Mouse (Mus musculus): Measurements from ENCODE around the gene Mre11a. TPM values are rescaled to one million over a fixed set of nuclear protein-coding genes. Genes with fewer than 3 reads are reported as not detected.
A peak's percentile ranks its signal among the peaks of the same experiment; 100 is the strongest.
"Not testable (repeated sequence)": the region's sequence is repeated elsewhere in the genome, so short reads cannot be mapped to it uniquely, and the experiment has no call there.

Mre11a gene
- total RNA-seq, 2 experiments from 2014 or later: 9.8 to 10.9 TPM

- DNase-seq (ENCODE audit: extremely low spot score in 1 of 2, low spot score in 1 of 2): no peak
Measured at GRCm38 (mm10) chr9:14864726-14865125, 80.3 kb downstream of the Mre11a start.

DNA sequence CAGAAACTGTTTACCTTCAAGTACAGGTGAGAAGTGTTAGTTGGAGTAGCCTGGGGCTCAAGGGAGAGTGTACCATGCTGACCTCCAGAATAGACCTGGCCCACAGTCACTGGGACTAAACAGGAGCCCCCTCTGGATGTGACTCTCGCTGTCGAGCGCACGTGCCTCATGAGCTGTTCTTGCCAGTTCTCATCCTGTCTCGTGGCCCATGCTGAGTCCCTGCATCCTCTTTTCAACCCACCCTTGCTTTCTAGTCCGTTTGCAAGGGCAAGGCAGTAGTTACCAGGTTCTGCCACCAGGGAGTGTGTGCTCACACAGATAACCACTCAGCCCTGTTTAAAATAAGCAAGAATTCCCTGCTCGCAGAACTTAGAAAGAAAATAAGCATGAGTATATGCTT is 82.5 kb downstream of the Mre11a start:
- peak; percentile 35 to 64 for DNase-seq (ENCODE audit: extremely low spot score in 1 of 2, low spot score in 1 of 2)

DNA sequence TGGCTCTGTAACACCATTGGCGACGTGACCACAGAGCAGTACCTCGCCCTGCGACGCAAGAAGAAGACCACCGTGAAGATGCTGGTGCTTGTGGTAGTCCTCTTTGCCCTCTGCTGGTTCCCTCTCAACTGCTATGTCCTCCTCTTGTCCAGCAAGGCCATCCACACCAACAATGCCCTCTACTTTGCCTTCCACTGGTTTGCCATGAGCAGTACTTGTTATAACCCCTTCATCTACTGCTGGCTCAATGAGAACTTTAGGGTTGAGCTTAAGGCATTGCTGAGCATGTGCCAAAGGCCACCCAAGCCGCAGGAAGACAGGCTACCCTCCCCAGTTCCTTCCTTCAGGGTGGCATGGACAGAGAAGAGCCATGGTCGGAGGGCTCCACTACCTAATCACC is 83.9 kb downstream of the Mre11a start:
- DNase-seq (ENCODE audit: extremely low spot score in 1 of 2, low spot score in 1 of 2): no peak

DNA sequence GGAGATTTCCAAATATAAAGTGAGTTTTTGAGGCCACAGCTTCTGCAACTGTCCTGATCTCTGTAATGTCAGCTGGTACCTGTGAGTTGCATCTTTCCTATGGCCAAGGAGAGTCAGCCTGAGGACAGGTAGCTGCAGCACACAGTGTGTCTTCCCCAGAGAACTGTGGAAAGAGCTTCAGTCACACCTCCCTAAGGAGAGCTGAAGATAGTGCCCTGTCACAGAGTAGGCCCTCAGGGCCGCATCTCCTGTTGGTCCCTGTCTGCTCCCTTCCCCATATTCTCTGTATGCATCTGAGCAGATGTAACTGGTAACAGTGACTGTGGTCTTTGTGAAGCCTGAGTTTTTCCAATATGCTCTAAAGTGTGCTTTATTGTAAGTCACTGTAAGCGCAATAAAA is 85.9 kb downstream of the Mre11a start:
- no peak for DNase-seq (ENCODE audit: extremely low spot score in 1 of 2, low spot score in 1 of 2)

DNA sequence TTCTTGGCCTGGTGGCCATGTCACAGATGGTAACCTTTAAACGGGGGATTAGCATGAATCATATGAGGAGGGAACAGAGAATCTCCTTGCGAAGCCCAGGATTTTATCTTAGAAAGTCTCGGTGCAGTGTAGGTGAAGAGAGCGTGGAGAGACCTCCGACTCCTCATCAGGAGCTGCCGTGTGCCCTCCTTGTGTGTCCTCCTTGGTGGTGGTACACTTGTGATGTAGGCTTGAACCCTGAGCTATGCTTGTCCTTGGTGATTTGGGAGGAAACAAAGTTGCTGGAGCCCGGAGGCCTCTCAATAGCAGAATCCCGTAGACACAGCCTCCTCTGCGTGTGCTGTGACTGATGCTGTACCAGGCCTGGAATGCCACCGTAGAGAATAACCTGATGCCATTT is 86.3 kb downstream of the Mre11a start:
- no peak for DNase-seq (ENCODE audit: extremely low spot score in 1 of 2, low spot score in 1 of 2)

GRCm38 (mm10) chr9:14871536-14871935 is 87.1 kb downstream of the Mre11a start:
- DNase-seq (ENCODE audit: extremely low spot score in 1 of 2, low spot score in 1 of 2): no peak

GRCm38 (mm10) chr9:14872181-14872930 is 87.9 kb downstream of the Mre11a start:
- no peak for DNase-seq (ENCODE audit: extremely low spot score in 1 of 2, low spot score in 1 of 2)

GRCm38 (mm10) chr9:14875743-14876507 is 91.5 kb downstream of the Mre11a start:
- DNase-seq (ENCODE audit: extremely low spot score in 1 of 2, low spot score in 1 of 2): no peak

DNA sequence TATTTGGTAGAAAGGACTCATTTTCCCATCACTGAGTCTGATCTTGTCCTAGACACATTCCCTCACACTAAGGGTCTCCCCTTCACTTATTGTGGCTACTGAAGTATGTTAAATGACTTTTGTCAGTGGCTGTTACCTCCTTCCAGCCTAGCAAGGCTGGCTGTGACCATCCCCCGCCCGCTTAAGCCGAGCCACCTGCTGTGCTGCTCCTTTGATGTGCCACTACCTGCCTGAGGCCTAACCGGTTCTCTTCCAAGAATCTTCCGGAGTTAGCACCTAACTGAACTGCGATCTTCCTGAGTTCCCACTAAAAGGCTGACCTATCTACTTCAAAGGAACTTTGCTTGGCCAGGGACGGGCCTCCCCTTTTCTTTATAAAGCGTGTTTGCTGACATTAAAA is 92.1 kb downstream of the Mre11a start:
- not testable (repeated sequence) for DNase-seq (ENCODE audit: extremely low spot score in 1 of 2, low spot score in 1 of 2)

DNA sequence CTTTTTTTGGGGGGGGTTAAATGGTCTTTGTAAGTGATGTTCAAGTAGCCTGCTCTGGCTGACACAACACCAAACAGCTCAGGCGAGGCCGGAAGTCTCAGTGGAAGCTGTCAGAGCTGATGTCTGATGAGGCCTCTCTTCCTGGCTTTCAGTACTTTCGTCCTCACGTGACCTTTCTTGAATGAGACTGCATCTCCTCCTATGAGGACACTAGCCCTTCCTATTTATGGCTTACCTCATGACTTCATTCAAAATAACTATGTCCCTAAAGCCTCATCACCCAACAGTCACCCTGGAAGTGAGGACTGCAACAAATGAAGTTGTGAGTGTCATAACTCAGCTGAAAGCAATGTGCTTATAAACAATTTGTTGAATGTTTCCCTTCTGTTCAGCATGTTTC is 100.2 kb downstream of the Mre11a start:
- no peak for DNase-seq (ENCODE audit: extremely low spot score in 1 of 2, low spot score in 1 of 2)

GRCm38 (mm10) chr9:14885151-14885550 is 100.7 kb downstream of the Mre11a start:
- DNase-seq (ENCODE audit: extremely low spot score in 1 of 2, low spot score in 1 of 2): no peak

DNA sequence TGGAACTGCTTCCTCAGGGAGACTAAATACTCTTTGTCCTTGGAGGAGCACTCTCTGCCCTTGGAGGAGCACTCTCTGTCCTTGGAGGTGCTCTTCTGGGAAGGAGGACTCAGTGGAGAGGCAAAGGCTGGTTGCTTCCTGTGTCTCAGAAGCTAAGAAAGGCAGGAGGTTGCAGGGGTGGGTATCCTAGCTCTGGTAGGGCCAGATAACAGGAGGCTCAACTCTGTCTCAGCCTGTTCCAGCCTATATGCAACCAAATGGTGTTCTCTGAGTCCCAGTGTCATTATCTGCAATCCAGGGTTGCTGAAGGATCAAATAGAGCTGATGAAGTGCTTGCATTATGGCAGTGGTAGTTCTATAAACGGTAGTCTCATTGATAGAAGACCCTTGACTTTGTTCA is 101.5 kb downstream of the Mre11a start:
- no peak for DNase-seq (ENCODE audit: extremely low spot score in 1 of 2, low spot score in 1 of 2)

Other genes starting within 250 kb of the Mre11a start
- gene Amotl1, start 139.6 kb upstream of the Mre11a start, total RNA-seq (2021): 10 to 100 TPM; 14.1 to 14.9 TPM
- gene Piwil4, start 43.9 kb upstream of the Mre11a start, total RNA-seq (2021): not detected
- gene Fut4, start 32.3 kb upstream of the Mre11a start, total RNA-seq (2021): under 1 TPM; 0.14 to 0.20 TPM
- under 1 TPM in 1 of 2 experiments, not detected in 1; 0.42 TPM for gene 1700012B09Rik, start 13.6 kb upstream of the Mre11a start, total RNA-seq (2021)
- gene Ankrd49, start 202 bp downstream of the Mre11a start, total RNA-seq (2021): 10 to 100 TPM; 13.2 to 16.4 TPM
- gene Gpr83, start 75.6 kb downstream of the Mre11a start, total RNA-seq (2021): 10 to 100 TPM; 13.8 to 13.9 TPM
- not detected for gene Izumo1r, start 119.3 kb downstream of the Mre11a start, total RNA-seq (2021)